Mouse (Mus musculus) megakaryocyte, adult 5-6 weeks (primary cell): ENCODE data around the gene Asb8. TPM values are rescaled to one million over a fixed set of nuclear protein-coding genes. Genes with fewer than 3 reads are reported as not detected.

Source experiments
- ATAC-seq: 2 replicates; pipeline ENCODE4 v1.8.0; 2016; ENCODE audit warnings: mild to moderate bottlenecking, inconsistent platforms; ENCODE audit not compliant: poor library complexity, severe bottlenecking
- total RNA-seq, 2 experiments: library from RNA; stranded (forward) in 1 of 2; stranded (reverse) in 1 of 2; fragments of 153-499, 151-499 nt in 1 of 2; fragments of 221-1000, 200-1000 nt in 1 of 2; gene quantifications; 2 replicates each; pipeline versions ENCODE4 v1.2.3 to v1.2.4; 2015 to 2017

The Asb8 gene
- total RNA-seq, 2 experiments from 2014 or later, result 29.8 to 31.4 TPM

DNA sequence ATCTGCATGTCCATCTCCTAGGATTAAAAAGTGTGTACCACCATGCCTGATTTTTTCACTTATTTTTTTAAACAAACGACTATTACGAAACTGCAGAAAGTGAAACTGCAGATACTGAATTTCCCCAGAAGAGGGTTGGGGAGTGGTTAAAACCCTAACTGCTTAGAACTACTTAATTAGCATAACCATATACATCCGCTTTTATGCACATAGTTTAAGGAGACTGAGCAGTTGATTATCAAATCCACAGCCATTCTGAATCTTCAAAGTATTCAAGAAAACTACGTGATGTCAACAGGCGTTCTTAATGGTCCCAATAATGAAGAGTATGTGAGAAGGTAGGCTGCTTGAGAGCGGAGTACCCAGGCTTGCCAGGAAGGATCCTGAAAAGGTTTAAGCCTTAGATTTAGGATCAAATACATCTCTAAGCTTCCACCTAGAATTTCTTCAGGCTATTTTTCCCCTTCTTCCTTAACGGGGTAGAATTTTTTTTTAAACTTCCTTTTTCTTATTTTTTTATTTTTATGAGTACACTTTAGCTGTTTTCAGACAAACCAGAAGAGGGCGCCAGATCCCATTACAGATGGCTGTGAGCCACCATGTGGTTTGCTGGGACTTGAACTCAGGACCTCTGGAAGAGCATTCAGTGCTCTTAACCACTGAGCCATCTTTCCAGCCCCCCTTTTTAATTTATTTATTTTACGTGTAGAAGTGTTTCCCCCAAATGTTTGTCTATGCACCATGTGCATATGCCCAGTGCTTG is 75.8 kb downstream of the Asb8 start:
- ATAC-seq, result peak; percentile 56

DNA sequence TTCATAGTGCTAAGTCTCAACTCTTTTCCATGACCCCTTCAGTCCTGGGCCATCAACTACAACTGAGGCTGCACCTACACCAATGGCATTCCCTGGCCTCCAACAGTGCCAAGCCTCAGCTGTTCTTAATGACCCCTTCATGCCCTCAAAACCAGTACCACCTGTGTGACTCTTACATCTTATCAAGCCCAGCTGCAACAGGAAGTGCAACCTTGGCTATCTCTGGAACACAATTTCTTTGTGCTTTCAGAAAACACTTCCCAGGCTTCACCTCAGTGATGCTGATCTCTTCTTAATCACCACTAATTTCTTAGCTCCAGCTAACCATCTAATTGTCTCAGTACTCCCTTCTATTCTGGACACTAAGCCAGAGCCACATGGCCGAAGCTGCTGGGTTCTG is 76.5 kb downstream of the Asb8 start:
- no peak for ATAC-seq

Other genes starting within 250 kb of the Asb8 start
- 12.4 and 18.5 TPM in 2 replicates for gene Tmem106c, start 201.4 kb downstream of the Asb8 start, total RNA-seq (2015)
- gene Tmem106c, start 201.4 kb downstream of the Asb8 start, total RNA-seq (2017), result 13.5 and 14.1 TPM in 2 replicates
- not detected in 2 replicates for gene Col2a1, start 160.9 kb downstream of the Asb8 start, total RNA-seq (2015)
- gene Col2a1, start 160.9 kb downstream of the Asb8 start, total RNA-seq (2017), result not detected in 2 replicates
- gene Pfkm, start 73.0 kb downstream of the Asb8 start, total RNA-seq (2015), result 2.4 and 3.1 TPM in 2 replicates
- 4.7 and 6.2 TPM in 2 replicates for gene Pfkm, start 73.0 kb downstream of the Asb8 start, total RNA-seq (2017)
- gene Senp1, start 71.9 kb downstream of the Asb8 start, total RNA-seq (2015), result 43.4 and 44.7 TPM in 2 replicates
- 39.9 and 52.2 TPM in 2 replicates for gene Senp1, start 71.9 kb downstream of the Asb8 start, total RNA-seq (2017)
- not detected in 2 replicates for gene Ccdc184, start 1.5 kb upstream of the Asb8 start, total RNA-seq (2015)
- not detected in 2 replicates for gene Ccdc184, start 1.5 kb upstream of the Asb8 start, total RNA-seq (2017)
- gene Olfr288, start 29.9 kb upstream of the Asb8 start, total RNA-seq (2015), result not detected in 2 replicates
- not detected in 2 replicates for gene Olfr288, start 29.9 kb upstream of the Asb8 start, total RNA-seq (2017)
- gene Gm44579, start 55.4 kb upstream of the Asb8 start, total RNA-seq (2015), result not detected in 2 replicates
- gene Gm44579, start 55.4 kb upstream of the Asb8 start, total RNA-seq (2017), result not detected in 2 replicates
- not detected in 2 replicates for gene Olfr287, start 55.4 kb upstream of the Asb8 start, total RNA-seq (2015)
- gene Olfr287, start 55.4 kb upstream of the Asb8 start, total RNA-seq (2017), result not detected in 2 replicates
- not detected in 2 replicates for gene Olfr286, start 68.8 kb upstream of the Asb8 start, total RNA-seq (2015)
- not detected in 2 replicates for gene Olfr286, start 68.8 kb upstream of the Asb8 start, total RNA-seq (2017)
- not detected in 2 replicates for gene H1fnt, start 91.7 kb upstream of the Asb8 start, total RNA-seq (2015)
- not detected in 2 replicates for gene H1fnt, start 91.7 kb upstream of the Asb8 start, total RNA-seq (2017)
- gene Zfp641, start 130.5 kb upstream of the Asb8 start, total RNA-seq (2015), result 0.09 TPM in 1 of 2 replicates, not detected in the other
- gene Zfp641, start 130.5 kb upstream of the Asb8 start, total RNA-seq (2017), result not detected in 2 replicates
- not detected in 2 replicates for gene Olfr285, start 151.7 kb upstream of the Asb8 start, total RNA-seq (2015)
- not detected in 2 replicates for gene Olfr285, start 151.7 kb upstream of the Asb8 start, total RNA-seq (2017)
- not detected in 2 replicates for gene Olfr284, start 175.4 kb upstream of the Asb8 start, total RNA-seq (2015)
- gene Olfr284, start 175.4 kb upstream of the Asb8 start, total RNA-seq (2017), result not detected in 2 replicates
- not detected in 2 replicates for gene Olfr283, start 215.3 kb upstream of the Asb8 start, total RNA-seq (2015)
- gene Olfr283, start 215.3 kb upstream of the Asb8 start, total RNA-seq (2017), result not detected in 2 replicates